ENCODE assay signal across 10 mouse cellular contexts in genomic region chr9:113518482-113518881, GRCm38 (mm10).
"Had no signal": no experiment of that assay in that cellular context is flagged by ENCODE, and none has a peak within 500 bp of the region (broad histone marks: within the 10 kb centered on the region; RNA-seq: fewer than 3 reads in every experiment).

No protein-coding gene starts in this region.

- DNase-seq: kidney, adult 18-20 months; kidney, adult 9 months; kidney, postnatal 14 days; kidney, postnatal 4 days; liver, postnatal 0 days; lung, embryonic 14.5 days; right cerebral cortex, postnatal 14 days; spleen, adult 18-20 months; thymus, adult 18-20 months; thymus, postnatal 36 days had no signal
